Mouse (Mus musculus): ENCODE results near the gene Cdkal1.
A peak's percentile ranks its signal among the peaks of the same experiment; 100 is the strongest.

Cdkal1 gene

GRCm38 (mm10) chr13:29765296-29765695 is 90.2 kb downstream of the Cdkal1 start:
- no peak for DNase-seq

- DNase-seq = peak; percentile 85
Measured at GRCm38 (mm10) chr13:29759691-29760467, 95.6 kb downstream of the Cdkal1 start.

- no peak for DNase-seq
Measured at GRCm38 (mm10) chr13:29756052-29756451, 99.4 kb downstream of the Cdkal1 start.

- DNase-seq = peak; percentile 71
Measured at GRCm38 (mm10) chr13:29753254-29753653, 102.2 kb downstream of the Cdkal1 start.

GRCm38 (mm10) chr13:29752061-29752460 is 103.4 kb downstream of the Cdkal1 start:
- no peak for DNase-seq

GRCm38 (mm10) chr13:29751201-29751600 is 104.3 kb downstream of the Cdkal1 start:
- no peak for DNase-seq

GRCm38 (mm10) chr13:29747347-29747647 is 108.2 kb downstream of the Cdkal1 start:
- no peak for DNase-seq

- no peak for DNase-seq
Measured at GRCm38 (mm10) chr13:29746501-29747346, 108.8 kb downstream of the Cdkal1 start.

- DNase-seq = peak; percentile 43
Measured at GRCm38 (mm10) chr13:29745073-29745472, 110.4 kb downstream of the Cdkal1 start.

GRCm38 (mm10) chr13:29744188-29744587 is 111.3 kb downstream of the Cdkal1 start:
- no peak for DNase-seq

- no peak for DNase-seq
Measured at GRCm38 (mm10) chr13:29743761-29744160, 111.7 kb downstream of the Cdkal1 start.

GRCm38 (mm10) chr13:29737675-29738461 is 117.6 kb downstream of the Cdkal1 start:
- DNase-seq = no peak

GRCm38 (mm10) chr13:29734496-29734895 is 121.0 kb downstream of the Cdkal1 start:
- DNase-seq = no peak

GRCm38 (mm10) chr13:29726154-29726825 is 129.2 kb downstream of the Cdkal1 start:
- DNase-seq = no peak

GRCm38 (mm10) chr13:29724855-29725254 is 130.6 kb downstream of the Cdkal1 start:
- no peak for DNase-seq

GRCm38 (mm10) chr13:29723150-29723549 is 132.3 kb downstream of the Cdkal1 start:
- DNase-seq = no peak

- no peak for DNase-seq
Measured at GRCm38 (mm10) chr13:29721206-29721605, 134.3 kb downstream of the Cdkal1 start.

- no peak for DNase-seq
Measured at GRCm38 (mm10) chr13:29716550-29716949, 138.9 kb downstream of the Cdkal1 start.

GRCm38 (mm10) chr13:29715241-29715841 is 140.1 kb downstream of the Cdkal1 start:
- DNase-seq = no peak

- no peak for DNase-seq
Measured at GRCm38 (mm10) chr13:29707620-29708019, 147.9 kb downstream of the Cdkal1 start.

GRCm38 (mm10) chr13:29701400-29701799 is 154.1 kb downstream of the Cdkal1 start:
- no peak for DNase-seq

GRCm38 (mm10) chr13:29699896-29700295 is 155.6 kb downstream of the Cdkal1 start:
- DNase-seq = no peak
